Mouse (Mus musculus): ENCODE measurements around the gene Man2b2. TPM values are rescaled to one million over a fixed set of nuclear protein-coding genes. Genes with fewer than 3 reads are reported as not detected.
A peak's percentile ranks its signal among the peaks of the same experiment; 100 is the strongest.

The Man2b2 gene
- polyA plus RNA-seq, 1 experiment from 2014 or later = 17.2 TPM

DNA sequence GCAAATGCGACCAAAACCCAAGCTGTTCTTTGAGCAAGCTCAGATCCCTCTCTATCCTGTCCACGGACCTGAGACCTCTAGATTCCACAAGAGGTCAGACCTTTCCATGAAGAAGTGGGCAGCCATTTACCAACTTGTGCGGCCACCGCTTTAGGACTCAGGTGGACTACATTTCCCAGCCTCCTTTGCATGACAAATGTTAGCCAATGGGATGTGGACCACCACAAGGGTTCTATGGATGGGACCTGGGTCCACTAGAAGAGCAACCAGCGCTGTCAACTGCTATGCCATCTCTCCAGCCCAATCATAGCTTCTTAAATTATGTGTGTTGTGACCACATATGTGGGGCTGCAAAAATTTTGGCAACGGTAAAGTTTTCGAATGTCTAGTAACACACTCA lies 819 bp upstream of the Man2b2 start:
- 53% methylated on average over 7 of the region's 7 CpGs for WGBS
- Histone ChIP-seq H3K9ac (no peak overlapping the region), H3K27me3 (replicated peaks) (peaks cover 12% of the 10 kb centered on the region), H3K9me3 (no peaks in the 10 kb centered on the region), H3K4me2 (peak overlapping the region; percentile 83), H3K4me1 (peaks cover 18% of the 10 kb centered on the region), H3K27ac (replicated peaks) (no peak overlapping the region), H3K36me3 (peaks cover 13% of the 10 kb centered on the region), H3K4me3 (no peak overlapping the region)
- ATAC-seq (ENCODE audit: extremely low read depth, insufficient number of reproducible peaks, low FRiP score, low TSS enrichment) = no peak

DNA sequence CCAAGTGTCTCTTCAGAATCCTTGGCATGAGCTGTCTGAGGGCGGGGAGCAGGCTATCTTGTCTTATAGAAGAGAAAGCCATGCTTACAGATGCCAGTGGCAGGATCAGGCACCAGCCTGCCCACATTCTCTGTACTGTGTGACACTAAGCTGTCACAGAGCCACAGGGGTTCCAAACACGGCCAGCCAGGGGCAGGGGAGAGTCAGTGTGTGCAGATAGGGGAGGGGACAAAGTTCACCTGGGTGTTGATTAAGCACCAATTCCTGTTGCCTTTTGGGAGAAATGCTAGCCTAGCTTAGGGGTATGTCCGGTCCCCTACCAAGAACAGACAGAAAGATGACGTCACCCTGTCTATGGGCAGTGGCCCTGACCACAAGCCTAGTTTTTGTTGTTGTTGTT lies 1.4 kb downstream of the Man2b2 start:
- Histone ChIP-seq H3K9me3 (no peaks in the 10 kb centered on the region), H3K36me3 (peaks cover 28% of the 10 kb centered on the region), H3K9ac (no peak overlapping the region), H3K27me3 (replicated peaks) (peaks cover 8% of the 10 kb centered on the region; the same call in 1 of the 2 replicates), H3K4me2 (no peak overlapping the region), H3K4me3 (no peak overlapping the region), H3K4me1 (peaks cover 18% of the 10 kb centered on the region), H3K27ac (replicated peaks) (no peak overlapping the region)
- ATAC-seq (ENCODE audit: extremely low read depth, insufficient number of reproducible peaks, low FRiP score, low TSS enrichment) = no peak
- 76% methylated on average over 4 of the region's 4 CpGs for WGBS

DNA sequence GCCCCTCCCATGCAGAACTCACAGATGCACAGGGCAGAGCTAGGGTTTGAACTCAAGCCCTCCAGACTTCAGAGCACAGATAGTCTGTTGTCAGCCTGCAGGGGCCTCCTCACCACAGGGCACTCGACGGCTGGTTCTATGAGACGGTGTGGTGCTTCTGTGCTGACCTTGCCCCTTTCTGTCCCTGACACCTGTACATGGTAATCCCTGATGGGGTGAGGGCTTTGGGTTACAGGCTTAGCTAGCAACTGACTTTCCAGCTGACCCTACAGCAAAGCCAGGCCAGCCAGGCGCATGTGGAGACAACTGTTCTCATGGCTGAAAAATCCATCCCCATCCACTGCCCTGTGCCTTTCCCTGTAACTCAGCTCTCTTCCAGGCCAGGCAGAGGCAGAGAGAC lies 7.5 kb downstream of the Man2b2 start:
- no peaks in the 10 kb centered on the region for H3K27me3 ChIP-seq (replicated peaks)
- 92% methylated on average over 4 of the region's 4 CpGs for WGBS
- no peak overlapping the region for H3K4me3 ChIP-seq
- H3K4me2 ChIP-seq = no peak overlapping the region
- ATAC-seq (ENCODE audit: extremely low read depth, insufficient number of reproducible peaks, low FRiP score, low TSS enrichment) = no peak
- no peak overlapping the region for H3K27ac ChIP-seq (replicated peaks)
- H3K4me1 ChIP-seq = no peaks in the 10 kb centered on the region
- no peaks in the 10 kb centered on the region for H3K9me3 ChIP-seq
- no peak overlapping the region for H3K9ac ChIP-seq
- H3K36me3 ChIP-seq = peaks cover 70% of the 10 kb centered on the region

DNA sequence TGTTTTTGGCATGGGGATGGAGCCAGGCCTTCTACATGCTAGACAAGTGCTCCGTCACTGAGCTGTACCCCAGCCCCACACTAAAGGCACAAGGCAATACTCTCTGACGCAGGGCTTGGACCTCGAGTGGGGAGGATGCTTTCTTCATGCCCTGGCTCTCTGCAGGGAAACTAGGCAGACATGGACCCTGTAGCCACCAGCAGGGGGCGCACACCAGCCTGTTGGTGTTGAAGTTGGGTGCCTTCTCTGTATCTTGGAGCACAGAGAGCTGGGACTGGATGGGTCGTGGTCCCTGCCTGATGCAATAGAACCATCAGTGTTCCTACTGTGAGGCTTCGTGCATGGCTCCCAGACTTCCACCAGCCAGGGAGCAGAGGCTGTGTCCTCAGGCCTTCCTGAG lies 10.3 kb downstream of the Man2b2 start:
- no peak overlapping the region for H3K27ac ChIP-seq (replicated peaks)
- WGBS = 41% methylated on average over 6 of the region's 6 CpGs
- no peak overlapping the region for H3K4me2 ChIP-seq
- H3K9me3 ChIP-seq = no peaks in the 10 kb centered on the region
- H3K9ac ChIP-seq = no peak overlapping the region
- ATAC-seq (ENCODE audit: extremely low read depth, insufficient number of reproducible peaks, low FRiP score, low TSS enrichment) = no peak
- H3K27me3 ChIP-seq (replicated peaks) = no peaks in the 10 kb centered on the region
- no peaks in the 10 kb centered on the region for H3K4me1 ChIP-seq
- no peak overlapping the region for H3K4me3 ChIP-seq
- peaks cover 62% of the 10 kb centered on the region for H3K36me3 ChIP-seq

DNA sequence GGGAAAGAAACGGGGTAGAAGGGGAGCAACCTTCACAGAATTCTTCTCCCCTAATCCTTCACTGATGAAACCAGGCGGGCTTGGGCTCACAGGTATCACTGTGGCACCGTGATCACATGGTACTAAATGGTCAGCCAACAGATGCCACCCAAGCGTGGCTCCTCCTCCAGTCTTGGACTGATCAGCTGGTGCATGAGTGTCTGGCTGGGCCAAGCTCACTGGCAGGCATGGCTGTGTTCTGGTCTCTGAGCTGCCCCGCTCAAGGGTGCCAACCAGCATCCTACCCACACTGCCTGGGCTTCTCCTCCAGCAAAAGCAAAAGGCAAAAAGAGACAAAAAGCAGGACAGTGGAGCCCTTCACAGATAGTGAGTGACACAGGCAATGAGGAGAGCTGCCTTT lies 10.7 kb downstream of the Man2b2 start:
- no peak overlapping the region for H3K4me3 ChIP-seq
- WGBS = 72% methylated on average over 5 of the region's 5 CpGs
- H3K9ac ChIP-seq = no peak overlapping the region
- peaks cover 62% of the 10 kb centered on the region for H3K36me3 ChIP-seq
- no peaks in the 10 kb centered on the region for H3K9me3 ChIP-seq
- H3K4me1 ChIP-seq = no peaks in the 10 kb centered on the region
- no peaks in the 10 kb centered on the region for H3K27me3 ChIP-seq (replicated peaks)
- no peak overlapping the region for H3K27ac ChIP-seq (replicated peaks)
- no peak overlapping the region for H3K4me2 ChIP-seq
- no peak for ATAC-seq (ENCODE audit: extremely low read depth, insufficient number of reproducible peaks, low FRiP score, low TSS enrichment)

DNA sequence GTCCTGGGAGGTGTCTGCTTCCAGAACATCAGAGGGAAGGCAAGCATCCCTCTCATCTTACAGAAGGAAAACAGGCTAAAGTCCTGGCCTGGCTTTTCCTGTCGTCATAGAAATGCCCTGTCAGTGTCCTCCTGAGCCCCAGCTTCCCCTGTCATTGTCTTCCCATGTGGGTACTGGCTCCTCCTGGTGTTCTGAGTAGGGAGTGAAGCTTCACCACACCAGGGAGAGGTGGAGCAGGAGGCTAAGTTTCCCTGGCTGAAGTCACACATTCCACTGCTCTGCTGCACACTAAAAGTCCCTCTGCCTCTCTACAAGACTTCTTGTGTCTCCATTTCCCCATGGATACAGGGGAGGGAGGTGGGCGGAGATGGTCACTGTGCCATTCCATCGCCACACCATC lies 12.7 kb downstream of the Man2b2 start:
- WGBS = 56% methylated on average over 3 of the region's 3 CpGs
- no peak for ATAC-seq (ENCODE audit: extremely low read depth, insufficient number of reproducible peaks, low FRiP score, low TSS enrichment)
- H3K36me3 ChIP-seq = peaks cover 44% of the 10 kb centered on the region

DNA sequence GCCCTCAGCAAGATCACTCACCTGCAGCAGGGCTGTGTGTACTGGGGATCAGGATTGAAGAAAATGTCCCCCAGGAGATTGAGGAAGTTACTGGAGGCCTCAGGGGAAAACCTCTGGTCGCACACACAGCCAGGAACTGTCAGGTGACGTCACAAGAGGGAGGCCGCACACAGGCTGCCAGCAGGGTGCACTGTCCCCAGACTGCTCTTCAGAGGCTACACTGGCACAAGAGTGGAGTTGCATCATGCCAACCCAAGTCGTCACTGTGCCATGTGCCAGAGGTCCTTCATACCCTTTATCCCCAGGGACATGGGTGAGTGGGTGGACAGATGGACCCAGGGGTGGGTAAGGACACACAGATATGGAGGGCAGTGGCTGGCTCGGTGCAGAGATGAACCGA lies 15.9 kb downstream of the Man2b2 start:
- H3K9me3 ChIP-seq = no peaks in the 10 kb centered on the region
- H3K4me3 ChIP-seq = no peak overlapping the region
- WGBS = 67% methylated on average over 6 of the region's 6 CpGs
- H3K27me3 ChIP-seq (replicated peaks) = no peaks in the 10 kb centered on the region
- peaks cover 27% of the 10 kb centered on the region for H3K36me3 ChIP-seq
- ATAC-seq (ENCODE audit: extremely low read depth, insufficient number of reproducible peaks, low FRiP score, low TSS enrichment) = no peak
- no peak overlapping the region for H3K4me2 ChIP-seq
- H3K4me1 ChIP-seq = no peaks in the 10 kb centered on the region
- no peak overlapping the region for H3K27ac ChIP-seq (replicated peaks)
- no peak overlapping the region for H3K9ac ChIP-seq

More for the DNA sequence above, 12.7 kb downstream of the Man2b2 start:
- Histone ChIP-seq H3K9ac (no peak overlapping the region), H3K9me3 (no peaks in the 10 kb centered on the region), H3K4me2 (no peak overlapping the region), H3K27me3 (replicated peaks) (no peaks in the 10 kb centered on the region), H3K27ac (replicated peaks) (no peak overlapping the region), H3K4me3 (no peak overlapping the region), H3K4me1 (no peaks in the 10 kb centered on the region)

DNA sequence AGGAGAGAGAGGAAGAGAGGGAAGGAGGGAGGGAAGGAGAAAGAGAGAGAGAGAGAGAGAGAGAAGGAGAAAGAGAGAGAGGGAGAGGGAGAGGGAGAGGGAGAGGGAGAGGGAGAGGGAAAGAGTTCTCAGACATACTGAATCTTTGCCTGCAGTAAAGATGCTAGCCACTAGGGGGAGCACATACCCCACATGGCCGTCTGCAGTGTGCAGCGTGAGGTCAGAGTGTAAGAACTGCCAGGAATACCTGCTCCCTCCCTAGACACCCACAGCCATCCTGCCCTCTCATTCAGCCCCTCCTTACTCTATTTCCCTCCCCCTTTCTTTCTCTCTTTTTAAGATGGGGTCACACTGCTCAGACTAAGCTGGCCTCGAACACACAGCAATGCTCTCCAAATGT lies 19.0 kb downstream of the Man2b2 start:
- H3K9ac ChIP-seq = no peak overlapping the region
- no peaks in the 10 kb centered on the region for H3K27me3 ChIP-seq (replicated peaks)
- H3K27ac ChIP-seq (replicated peaks) = no peak overlapping the region
- no peak overlapping the region for H3K4me3 ChIP-seq
- 0 out of 2 replicates have a peak, but pooled peaks cover 7% of the 10 kb centered on the region for H3K4me1 ChIP-seq
- ATAC-seq (ENCODE audit: extremely low read depth, insufficient number of reproducible peaks, low FRiP score, low TSS enrichment) = no peak
- H3K36me3 ChIP-seq = peaks cover 13% of the 10 kb centered on the region; the same call in 1 of the 2 replicates
- H3K4me2 ChIP-seq = no peak overlapping the region
- WGBS = 31% methylated on average over 3 of the region's 3 CpGs
- no peaks in the 10 kb centered on the region for H3K9me3 ChIP-seq

DNA sequence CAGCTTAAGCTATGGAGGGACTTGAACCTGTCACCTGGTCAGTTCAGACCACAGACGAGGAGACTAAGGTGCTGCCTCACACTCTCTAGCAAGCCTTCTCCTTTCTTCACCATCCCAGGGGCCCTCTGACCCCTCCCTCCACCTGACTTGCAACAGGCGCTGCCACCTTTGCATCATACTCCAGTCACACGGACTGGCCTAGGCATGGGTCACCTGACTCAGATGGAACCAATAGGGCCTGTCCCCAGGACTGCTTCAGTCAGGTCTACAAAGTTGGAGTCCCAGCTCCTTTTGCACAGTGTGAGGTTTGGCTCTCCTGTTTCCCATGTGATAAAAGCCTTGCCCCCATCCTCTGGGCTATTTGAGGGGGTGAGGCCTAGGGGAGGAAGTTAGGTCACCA lies 19.8 kb downstream of the Man2b2 start:
- H3K4me2 ChIP-seq = no peak overlapping the region
- H3K9ac ChIP-seq = no peak overlapping the region
- no peak overlapping the region for H3K27ac ChIP-seq (replicated peaks)
- H3K4me1 ChIP-seq = 0 out of 2 replicates have a peak, but pooled peaks cover 7% of the 10 kb centered on the region
- 75% methylated on average over 3 of the region's 3 CpGs for WGBS
- ATAC-seq (ENCODE audit: extremely low read depth, insufficient number of reproducible peaks, low FRiP score, low TSS enrichment) = no peak
- H3K4me3 ChIP-seq = no peak overlapping the region
- H3K36me3 ChIP-seq = peaks cover 9% of the 10 kb centered on the region; the same call in 1 of the 2 replicates
- no peaks in the 10 kb centered on the region for H3K9me3 ChIP-seq
- H3K27me3 ChIP-seq (replicated peaks) = no peaks in the 10 kb centered on the region

DNA sequence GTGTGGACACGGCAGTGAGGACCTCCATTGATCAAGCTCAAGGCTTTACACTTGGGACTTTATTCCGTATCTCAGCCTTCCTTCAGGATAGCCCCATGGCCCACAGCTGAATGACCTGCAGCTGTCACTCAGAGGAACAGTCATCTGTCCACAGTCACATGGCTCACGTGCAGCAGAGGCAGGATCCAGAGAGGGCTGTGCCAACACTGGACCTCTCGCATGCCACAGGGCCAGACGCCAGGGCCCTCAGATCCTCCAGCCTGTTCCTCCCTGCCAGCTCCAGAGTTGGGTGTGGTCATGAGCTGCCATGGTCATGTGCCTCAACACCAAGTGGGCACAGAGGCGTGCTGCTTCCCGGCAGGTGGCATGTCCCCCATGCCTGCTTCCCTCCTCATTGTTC lies 21.3 kb downstream of the Man2b2 start:
- Histone ChIP-seq H3K9ac (no peak overlapping the region), H3K27ac (replicated peaks) (no peak overlapping the region), H3K4me3 (no peak overlapping the region), H3K4me1 (0 out of 2 replicates have a peak, but pooled peaks cover 7% of the 10 kb centered on the region), H3K27me3 (replicated peaks) (no peaks in the 10 kb centered on the region), H3K9me3 (no peaks in the 10 kb centered on the region), H3K4me2 (no peak overlapping the region), H3K36me3 (peaks cover 5% of the 10 kb centered on the region; the same call in 1 of the 2 replicates)
- 75% methylated on average over 7 of the region's 7 CpGs for WGBS
- ATAC-seq (ENCODE audit: extremely low read depth, insufficient number of reproducible peaks, low FRiP score, low TSS enrichment) = no peak

DNA sequence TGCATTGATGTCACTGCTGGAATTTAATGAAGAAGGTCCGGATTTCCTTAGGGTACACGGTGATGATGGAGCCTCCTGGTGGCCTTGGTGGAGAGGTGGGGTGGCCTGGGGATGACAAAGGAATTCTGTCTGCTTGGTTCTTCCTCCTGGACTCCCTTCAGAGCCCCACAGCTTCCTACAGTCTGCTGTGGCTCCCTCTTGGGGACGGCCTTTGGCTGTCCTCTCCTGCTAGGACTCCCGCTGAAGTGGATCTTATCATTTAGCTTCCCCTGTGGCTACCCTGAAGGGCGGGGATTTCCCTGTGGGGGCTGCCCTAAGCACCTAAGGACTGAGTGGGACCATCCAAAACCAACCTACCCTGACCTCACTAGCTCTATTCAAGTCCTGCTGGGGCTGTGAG lies 23.3 kb downstream of the Man2b2 start:
- no peak overlapping the region for H3K4me2 ChIP-seq
- no peak overlapping the region; the same call in 1 of the 2 replicates for H3K9ac ChIP-seq
- H3K36me3 ChIP-seq = no peaks in the 10 kb centered on the region
- no peaks in the 10 kb centered on the region for H3K9me3 ChIP-seq
- no peak overlapping the region for H3K27ac ChIP-seq (replicated peaks)
- 12% methylated on average over 5 of the region's 5 CpGs for WGBS
- H3K27me3 ChIP-seq (replicated peaks) = no peaks in the 10 kb centered on the region
- no peak overlapping the region for H3K4me3 ChIP-seq
- 0 out of 2 replicates have a peak, but pooled peaks cover 7% of the 10 kb centered on the region for H3K4me1 ChIP-seq
- no peak for ATAC-seq (ENCODE audit: extremely low read depth, insufficient number of reproducible peaks, low FRiP score, low TSS enrichment)

DNA sequence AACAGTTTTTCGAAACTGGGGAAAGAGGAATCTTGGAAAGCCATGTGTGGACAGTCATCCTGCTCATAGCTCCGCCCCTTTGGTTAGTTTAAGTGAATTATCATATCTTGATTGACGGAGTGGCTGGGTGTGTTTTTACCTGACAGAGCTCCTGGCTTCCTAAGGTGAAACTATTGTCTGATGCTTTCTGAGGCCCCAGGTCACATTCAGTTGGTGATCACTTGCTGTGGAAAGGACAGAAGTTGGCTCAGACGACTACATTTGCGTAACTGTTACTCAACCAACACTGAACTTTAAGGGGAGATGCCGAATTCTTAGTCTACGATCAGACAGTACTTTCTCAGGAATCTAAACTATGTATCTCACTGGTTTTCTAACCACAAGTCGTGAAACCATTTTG lies 33.2 kb downstream of the Man2b2 start:
- ATAC-seq (ENCODE audit: extremely low read depth, insufficient number of reproducible peaks, low FRiP score, low TSS enrichment) = no peak
- 54% methylated on average over 8 of the region's 8 CpGs for WGBS
- Histone ChIP-seq H3K27me3 (replicated peaks) (no peaks in the 10 kb centered on the region), H3K27ac (replicated peaks) (no peak overlapping the region), H3K9ac (peak overlapping the region; percentile 48), H3K4me2 (peak overlapping the region; percentile 70), H3K9me3 (no peaks in the 10 kb centered on the region), H3K4me3 (peak overlapping the region; percentile 61), H3K4me1 (peaks cover 13% of the 10 kb centered on the region), H3K36me3 (peaks cover 20% of the 10 kb centered on the region)

All from heart, embryonic 13.5 days (tissue).